In genomic region chr11:117606605-117607203, GRCm38 (mm10) we compare ENCODE assay signal across 9 mouse cellular contexts. TPM values are rescaled to one million over a fixed set of nuclear protein-coding genes. Genes with fewer than 3 reads are reported as not detected.
DNase-seq lines count a peak whose midpoint lies in the region; ATAC-seq lines count a peak whose summit lies in the region.
"Had no signal": no experiment of that assay in that cellular context is flagged by ENCODE, and none has a peak within 500 bp of the region (broad histone marks: within the 10 kb centered on the region; RNA-seq: fewer than 3 reads in every experiment).

No protein-coding gene starts in this region.

- peak overlapping the region; percentile 62 for H3K27ac ChIP-seq in hindbrain, embryonic 12.5 days
- H3K27ac ChIP-seq: liver, embryonic 15.5 days had no signal

- H3K4me2 ChIP-seq in hindbrain, embryonic 12.5 days (replicated peaks), result peak overlapping the region; percentile 22
- H3K4me2 ChIP-seq: liver, embryonic 15.5 days had no signal

- WGBS in hindbrain, embryonic 12.5 days, result 3% methylated on average over 13 of the region's 13 CpGs

- H3K9me3 ChIP-seq in hindbrain, embryonic 12.5 days (replicated peaks), result no peaks in the 10 kb centered on the region
- H3K9me3 ChIP-seq: liver, embryonic 15.5 days had no signal

- peak; percentile 46 for DNase-seq in gastrocnemius, adult 18-20 months (ENCODE audit: low spot score)
- DNase-seq in gastrocnemius, postnatal 10 days, result no peak
- DNase-seq in adrenal gland, postnatal 36 days, result peak; percentile 29 to 59
- DNase-seq in mesoderm, embryonic 11.5 days (ENCODE audit: low read depth, low spot score), result peak; percentile 69
- no peak for DNase-seq in left cerebral cortex, adult 9 months (ENCODE audit: low spot score in 2 of 2)
- DNase-seq in layer of hippocampus, adult 9-11 months, result no peak
- no peak for DNase-seq in spleen, postnatal 14 days (ENCODE audit: low spot score in 2 of 2)

- no peaks in the 10 kb centered on the region for H3K36me3 ChIP-seq in hindbrain, embryonic 12.5 days
- H3K36me3 ChIP-seq: liver, embryonic 15.5 days had no signal

- 0 out of 2 replicates have a peak, but pooled peaks cover 8% of the 10 kb centered on the region for H3K27me3 ChIP-seq in hindbrain, embryonic 12.5 days

- ATAC-seq in hindbrain, embryonic 12.5 days (ENCODE audit: low FRiP score), result peak; percentile 49

- no peak overlapping the region for H3K9ac ChIP-seq in hindbrain, embryonic 12.5 days
- H3K9ac ChIP-seq: liver, embryonic 15.5 days had no signal

- peaks cover 46% of the 10 kb centered on the region for H3K4me1 ChIP-seq in hindbrain, embryonic 12.5 days
- H3K4me1 ChIP-seq: liver, embryonic 15.5 days had no signal

- no peak overlapping the region for H3K4me3 ChIP-seq in hindbrain, embryonic 12.5 days
- H3K4me3 ChIP-seq: liver, embryonic 15.5 days had no signal

RNA-seq across cellular contexts. Expression of gene Tnrc6c, which starts 47.4 kb away (rescaled TPM):
- total RNA-seq in gastrocnemius, adult 18-20 months (2021), result 10 to 100 TPM; 20.2 to 20.5 TPM
- total RNA-seq in gastrocnemius, postnatal 10 days (2021), result 10 to 100 TPM; 20.5 to 25.8 TPM
- total RNA-seq in adrenal gland, postnatal 36 days (2021), result 10 to 100 TPM; 18.6 to 26.3 TPM
- polyA plus RNA-seq in hindbrain, embryonic 12.5 days (2016; fragmentation: Nextera tagmentation; extraction: Ambion mirVana), result 26.3 and 28.3 TPM in 2 replicates

Comparison
In these comparisons a context has a peak if more than half of its experiments do, and no peak if none do; other contexts are left out.
1. DNase-seq: peak in gastrocnemius, adult 18-20 months (single experiment), adrenal gland, postnatal 36 days (2 of 2) and mesoderm, embryonic 11.5 days (single experiment); none in gastrocnemius, postnatal 10 days (single experiment), left cerebral cortex, adult 9 months (0 of 2), layer of hippocampus, adult 9-11 months (single experiment) and spleen, postnatal 14 days (0 of 2).